Mouse (Mus musculus) midbrain, embryonic 12.5 days (tissue): ENCODE measurements around the gene Npm3. TPM values are rescaled to one million over a fixed set of nuclear protein-coding genes. Genes with fewer than 3 reads are reported as not detected.
A peak's percentile ranks its signal among the peaks of the same experiment; 100 is the strongest.

ENCODE experiments used
- ATAC-seq: fragments of 200-750 bp; cut with Nextera tagmentation; 2 replicates; pipeline ENCODE4 v1.8.0; 2017; ENCODE audit warnings: low read depth, moderate TSS enrichment, moderate library complexity; ENCODE audit not compliant: low FRiP score
- H3K27ac ChIP-seq: fragments of 300-500 bp; sonication (generic); replicated peaks from 2 replicates; pipeline ENCODE4 v1.5.1; 2016; ENCODE audit warnings: mild to moderate bottlenecking
- H3K27me3 ChIP-seq: fragments of 300-500 bp; sonication (generic); 2 replicates; pipeline ENCODE4 v1.6.1; 2016; ENCODE audit warnings: mild to moderate bottlenecking
- H3K36me3 ChIP-seq: fragments of 300-500 bp; sonication (generic); 2 replicates; pipeline ENCODE4 v1.6.1; 2016
- H3K4me1 ChIP-seq: fragments of 300-500 bp; sonication (generic); 2 replicates; pipeline ENCODE4 v1.6.1; 2016
- H3K4me2 ChIP-seq: fragments of 300-500 bp; sonication (generic); replicated peaks from 2 replicates; pipeline ENCODE4 v1.6.1; 2016; ENCODE audit warnings: mild to moderate bottlenecking, moderate library complexity
- H3K4me3 ChIP-seq: fragments of 300-500 bp; sonication (generic); 2 replicates; pipeline ENCODE4 v1.5.1; 2016; ENCODE audit warnings: mild to moderate bottlenecking
- H3K9ac ChIP-seq: fragments of 300-500 bp; sonication (generic); replicated peaks from 2 replicates; pipeline ENCODE4 v1.6.1; 2016; ENCODE audit warnings: mild to moderate bottlenecking, moderate library complexity
- H3K9me3 ChIP-seq: fragments of 300-500 bp; sonication (generic); 2 replicates; pipeline ENCODE4 v1.6.1; 2016; ENCODE audit warnings: mild to moderate bottlenecking
- WGBS: fragments of 180-500 bp; shearing (Covaris S2); methylation state at CpG from one replicate; pipeline ENCODE4 v1.1.7; 2016; 5-methylcytosine and 5-hydroxymethylcytosine counted together
- polyA plus RNA-seq: library from polyadenylated mRNA; unstranded; fragments of >200 nt; fragmentation: Nextera tagmentation; extraction: Ambion mirVana; gene quantifications from 2 replicates; pipeline ENCODE4 v1.2.1, GENCODE M21; 2016

Npm3 gene
- polyA plus RNA-seq, 1 experiment from 2014 or later: 7.7 TPM

DNA sequence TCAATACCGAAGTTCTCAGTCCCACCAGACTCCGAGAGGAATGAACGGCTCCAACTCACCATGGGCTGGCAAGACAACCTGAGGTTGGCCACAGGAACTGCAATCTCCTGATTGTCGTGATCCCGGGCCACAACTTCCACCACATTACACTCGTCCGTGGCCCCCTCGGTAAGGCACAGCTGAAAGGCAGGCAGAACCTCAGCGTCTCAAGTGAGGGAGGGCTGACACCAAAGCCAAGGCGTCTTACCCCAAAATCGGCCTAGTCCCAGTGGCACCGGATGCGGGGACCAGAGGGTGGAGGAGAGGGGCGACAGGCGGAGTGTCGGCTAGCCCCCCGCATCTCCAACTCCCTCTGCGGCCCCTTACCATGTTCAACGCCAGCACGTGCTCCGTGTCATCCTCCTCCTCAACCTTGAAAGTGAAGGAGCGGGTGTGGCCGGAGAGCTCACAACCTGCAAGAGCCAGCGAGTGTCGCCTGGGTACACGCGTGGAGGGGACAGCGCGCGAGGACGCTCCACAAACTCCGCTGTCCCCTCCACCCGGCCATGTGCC, 624 bp downstream of the Npm3 start:
- peaks cover 30% of the 10 kb centered on the region for H3K4me1 ChIP-seq
- WGBS: 3% methylated on average over 33 of the region's 33 CpGs
- H3K9ac ChIP-seq: peak overlapping the region; percentile 86
- H3K4me2 ChIP-seq: peak overlapping the region; percentile 99
- H3K27ac ChIP-seq: no peak overlapping the region
- H3K9me3 ChIP-seq: no peaks in the 10 kb centered on the region
- peak; percentile 13; the same call in 1 of the 2 replicates for ATAC-seq
- H3K36me3 ChIP-seq: peaks cover 22% of the 10 kb centered on the region
- H3K27me3 ChIP-seq: peaks cover 47% of the 10 kb centered on the region
- peak overlapping the region; percentile 94 for H3K4me3 ChIP-seq

DNA sequence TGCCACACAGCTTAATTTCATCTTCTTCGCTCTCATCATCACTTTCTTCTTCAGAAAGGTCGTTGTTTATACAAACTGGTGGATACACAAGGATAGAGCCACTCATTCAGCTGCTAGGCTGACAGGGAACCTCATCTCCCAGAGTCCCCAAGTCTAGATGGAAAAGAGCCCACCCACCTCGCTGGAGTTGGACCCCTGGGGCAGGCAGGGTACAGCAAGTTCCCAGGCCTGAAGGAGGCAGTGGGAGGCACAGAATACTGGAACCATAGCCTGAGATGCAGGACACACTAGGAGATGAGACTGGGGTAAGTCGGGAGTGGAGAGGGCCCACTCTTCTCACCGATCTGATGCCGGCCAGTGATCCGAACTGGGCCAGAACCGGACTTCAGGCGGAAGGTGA, 1.2 kb downstream of the Npm3 start:
- H3K36me3 ChIP-seq: peaks cover 17% of the 10 kb centered on the region
- H3K4me1 ChIP-seq: peaks cover 30% of the 10 kb centered on the region
- no peak overlapping the region for H3K27ac ChIP-seq
- H3K9me3 ChIP-seq: no peaks in the 10 kb centered on the region
- H3K9ac ChIP-seq: peak overlapping the region; percentile 86; the same call in 1 of the 2 replicates
- peak overlapping the region; percentile 99 for H3K4me2 ChIP-seq
- no peak for ATAC-seq
- peaks cover 52% of the 10 kb centered on the region for H3K27me3 ChIP-seq
- peak overlapping the region; percentile 94 for H3K4me3 ChIP-seq
- WGBS: 57% methylated on average over 9 of the region's 9 CpGs

DNA sequence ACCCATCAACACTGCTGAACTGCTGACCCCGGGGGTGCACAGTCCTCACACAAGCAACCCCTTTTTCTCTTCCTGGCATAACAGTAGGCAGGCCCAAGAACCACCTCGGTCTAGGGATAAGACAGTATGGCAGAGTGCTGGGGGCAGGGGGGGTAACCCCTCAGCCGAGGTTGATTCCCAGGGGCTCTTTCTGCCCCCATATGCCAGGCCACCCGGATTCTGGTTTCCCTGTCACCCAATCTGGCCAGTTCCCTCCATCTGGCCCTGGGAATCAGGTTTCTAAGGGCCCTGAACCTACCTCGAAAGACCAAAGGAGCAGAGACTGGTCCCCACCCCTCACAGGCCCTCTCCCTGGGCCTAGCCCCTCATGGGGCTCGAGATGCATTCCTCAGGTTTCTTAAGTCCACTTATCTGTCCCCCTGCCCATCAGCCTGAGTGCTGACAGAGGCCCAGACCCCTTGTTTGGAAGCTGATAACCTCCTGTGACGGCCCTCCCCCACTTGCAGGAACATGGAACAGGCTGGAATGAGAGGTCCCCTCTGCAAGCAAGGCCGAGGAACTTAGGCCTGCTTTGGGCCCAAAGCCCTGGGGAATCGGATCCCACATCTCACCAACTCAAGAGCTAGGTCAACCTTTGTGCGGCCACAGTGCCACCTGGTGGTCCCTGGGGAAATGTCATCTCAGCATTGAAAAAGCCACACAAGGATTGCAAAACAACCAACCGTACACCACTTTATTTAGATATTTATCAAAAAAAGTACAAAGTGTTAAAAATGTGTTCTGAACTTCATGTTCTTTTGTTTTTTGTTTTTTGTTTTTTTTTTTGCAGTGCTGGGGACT, 2.1 kb downstream of the Npm3 start:
- Histone ChIP-seq H3K27ac (no peak overlapping the region), H3K36me3 (peaks cover 8% of the 10 kb centered on the region), H3K9ac (no peak overlapping the region), H3K9me3 (no peaks in the 10 kb centered on the region), H3K4me2 (no peak overlapping the region), H3K4me1 (peaks cover 39% of the 10 kb centered on the region), H3K27me3 (peaks cover 62% of the 10 kb centered on the region), H3K4me3 (no peak overlapping the region)
- WGBS: 39% methylated on average over 11 of the region's 11 CpGs
- no peak for ATAC-seq

DNA sequence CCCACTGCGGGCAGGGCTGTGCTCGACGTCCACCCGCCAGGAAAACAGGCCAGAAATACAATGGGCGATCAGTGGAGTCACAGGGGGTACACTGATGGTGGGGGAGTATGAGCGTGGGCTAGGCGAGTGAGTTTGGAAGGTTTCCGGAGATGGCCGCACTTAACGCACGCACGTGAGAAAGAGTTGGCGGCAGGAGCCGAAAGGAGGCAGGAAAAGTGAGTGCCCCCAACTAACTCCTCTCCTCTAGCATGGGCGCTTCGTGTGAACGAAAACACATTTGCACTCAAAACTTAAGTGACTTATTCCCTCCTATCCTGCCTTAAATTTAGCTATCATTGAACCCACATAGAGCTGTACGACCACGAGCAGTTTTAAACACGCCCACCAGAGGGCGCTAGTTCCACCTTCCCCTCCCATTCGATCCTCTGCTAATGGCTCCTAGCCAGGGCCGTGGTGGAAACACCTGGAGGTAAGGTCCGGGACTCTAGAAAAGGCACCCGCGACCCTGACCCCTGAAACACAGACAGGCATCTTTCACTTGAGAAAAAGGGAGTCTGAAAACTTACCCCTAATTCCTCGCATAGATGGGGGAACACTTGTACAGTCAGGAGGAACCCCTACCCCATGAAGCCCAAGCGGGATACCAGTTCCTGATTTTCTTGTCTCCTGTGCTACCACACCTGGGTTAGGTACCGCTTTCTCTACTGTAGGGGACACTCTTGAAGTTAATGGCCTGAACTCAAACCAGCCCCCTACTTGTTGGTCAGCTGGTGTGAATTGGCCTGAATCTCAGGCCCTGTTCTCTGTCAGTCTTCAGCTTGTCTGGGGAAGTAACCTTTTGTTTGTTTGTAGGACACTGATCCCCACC, 3.0 kb downstream of the Npm3 start:
- H3K4me1 ChIP-seq: peaks cover 46% of the 10 kb centered on the region
- no peak overlapping the region for H3K9ac ChIP-seq
- H3K27ac ChIP-seq: no peak overlapping the region
- no peak overlapping the region for H3K4me2 ChIP-seq
- H3K9me3 ChIP-seq: no peaks in the 10 kb centered on the region
- peaks cover under 1% of the 10 kb centered on the region; the same call in 1 of the 2 replicates for H3K36me3 ChIP-seq
- no peak overlapping the region for H3K4me3 ChIP-seq
- WGBS: 10% methylated on average over 29 of the region's 29 CpGs
- no peak for ATAC-seq
- H3K27me3 ChIP-seq: peaks cover 70% of the 10 kb centered on the region

DNA sequence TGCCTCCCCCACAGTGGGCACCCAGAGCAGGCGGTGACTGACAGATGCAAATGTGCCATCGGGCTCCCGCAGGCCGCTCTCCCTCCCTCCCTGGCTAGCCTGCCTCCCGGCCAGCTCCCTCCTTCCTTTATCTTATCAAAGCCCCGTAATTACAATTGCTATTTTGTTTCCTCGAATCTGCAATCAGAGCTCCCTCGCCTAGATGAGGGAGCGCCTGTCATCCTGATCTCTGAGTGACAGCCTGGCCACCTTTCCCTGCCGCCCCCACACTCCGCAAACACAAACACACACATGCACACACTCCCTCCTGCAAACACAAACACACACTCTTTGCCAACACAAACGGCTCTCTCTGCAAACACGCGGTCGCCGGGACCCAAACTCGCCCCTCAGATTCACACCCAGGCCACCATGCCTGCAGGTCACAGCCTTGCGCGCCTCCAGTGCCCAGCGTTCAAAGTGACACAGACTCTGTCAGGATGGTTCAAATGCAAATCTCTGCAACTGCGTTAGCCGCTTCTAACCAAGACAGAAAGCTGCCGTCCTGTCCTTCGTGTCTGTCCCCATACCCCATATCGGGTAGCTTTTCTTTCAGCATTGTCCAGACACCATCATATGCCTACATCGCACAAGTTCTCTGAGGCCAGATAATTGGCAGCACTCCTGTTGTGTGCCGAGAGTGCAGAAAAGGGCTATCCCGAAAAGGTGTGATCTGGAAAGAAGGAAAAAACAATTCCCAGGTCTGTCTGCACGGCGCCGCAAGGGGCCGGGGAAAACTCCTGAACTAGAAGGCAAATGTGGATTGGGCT, 3.8 kb downstream of the Npm3 start:
- WGBS: 2% methylated on average over 32 of the region's 32 CpGs
- H3K9me3 ChIP-seq: no peaks in the 10 kb centered on the region
- H3K4me3 ChIP-seq: no peak overlapping the region
- peaks cover 78% of the 10 kb centered on the region for H3K27me3 ChIP-seq
- no peak overlapping the region for H3K4me2 ChIP-seq
- H3K9ac ChIP-seq: no peak overlapping the region
- peaks cover 46% of the 10 kb centered on the region for H3K4me1 ChIP-seq
- ATAC-seq: no peak
- no peaks in the 10 kb centered on the region for H3K36me3 ChIP-seq
- H3K27ac ChIP-seq: no peak overlapping the region

DNA sequence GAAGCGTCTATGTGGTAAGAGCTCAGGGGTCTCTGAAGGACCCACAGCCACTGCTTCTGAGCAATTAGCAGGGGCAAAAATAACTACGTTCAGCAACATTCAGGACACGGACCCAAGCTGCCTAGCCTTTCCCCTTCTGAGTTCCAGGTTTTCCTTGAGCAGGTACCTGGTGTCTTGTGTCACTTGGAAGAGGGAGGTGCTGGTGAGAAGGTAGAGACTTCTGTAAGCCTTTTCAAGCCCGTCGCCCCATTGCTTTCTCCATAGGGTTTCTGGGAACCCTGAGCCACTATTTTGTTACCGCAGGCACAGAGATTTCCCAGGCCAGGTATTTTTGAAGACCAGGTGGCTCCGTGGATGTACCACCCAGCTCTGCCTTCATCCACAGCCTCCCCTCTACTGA, 5.8 kb downstream of the Npm3 start:
- Histone ChIP-seq H3K9me3 (no peaks in the 10 kb centered on the region), H3K4me2 (no peak overlapping the region), H3K4me1 (peaks cover 41% of the 10 kb centered on the region), H3K27me3 (peaks cover 94% of the 10 kb centered on the region), H3K27ac (no peak overlapping the region), H3K4me3 (no peak overlapping the region), H3K36me3 (no peaks in the 10 kb centered on the region), H3K9ac (no peak overlapping the region)
- ATAC-seq: no peak
- 18% methylated on average over 7 of the region's 7 CpGs for WGBS

DNA sequence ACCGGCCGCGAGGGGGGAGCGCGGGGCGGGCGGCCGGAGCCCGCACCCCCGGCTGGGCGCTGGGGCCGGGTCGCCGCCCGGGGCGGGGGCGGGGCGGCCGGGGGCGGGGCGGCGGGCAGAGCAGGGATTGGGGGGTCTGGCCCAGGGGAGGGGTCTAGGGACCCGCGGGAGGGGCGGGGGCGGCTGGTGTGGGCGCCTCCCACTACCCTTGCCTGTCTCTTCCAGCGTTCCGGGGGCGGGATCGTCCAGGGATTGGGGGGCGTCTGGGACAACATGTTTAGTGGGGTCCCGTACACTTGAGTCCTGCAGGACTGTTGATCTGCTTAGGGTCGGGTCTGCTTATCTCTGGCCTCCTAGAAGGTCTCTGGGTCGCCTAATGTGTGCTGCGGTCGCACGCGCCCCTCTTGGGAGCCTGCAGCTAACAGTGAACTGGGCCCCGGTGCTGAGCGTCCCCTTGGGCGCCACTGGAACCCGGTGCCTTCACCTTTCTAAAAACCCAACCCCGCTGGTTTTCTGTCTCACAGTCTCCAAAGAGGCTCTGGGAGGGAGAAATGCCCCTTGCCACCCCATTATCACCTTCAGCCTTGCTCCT, 6.3 kb downstream of the Npm3 start:
- Histone ChIP-seq H3K36me3 (no peaks in the 10 kb centered on the region), H3K4me3 (peak overlapping the region; percentile 41), H3K4me1 (peaks cover 35% of the 10 kb centered on the region), H3K9me3 (no peaks in the 10 kb centered on the region), H3K4me2 (peak overlapping the region; percentile 55), H3K27ac (no peak overlapping the region), H3K9ac (no peak overlapping the region), H3K27me3 (peaks cover 94% of the 10 kb centered on the region)
- no peak for ATAC-seq
- WGBS: 1% methylated on average over 22 of the region's 44 CpGs

DNA sequence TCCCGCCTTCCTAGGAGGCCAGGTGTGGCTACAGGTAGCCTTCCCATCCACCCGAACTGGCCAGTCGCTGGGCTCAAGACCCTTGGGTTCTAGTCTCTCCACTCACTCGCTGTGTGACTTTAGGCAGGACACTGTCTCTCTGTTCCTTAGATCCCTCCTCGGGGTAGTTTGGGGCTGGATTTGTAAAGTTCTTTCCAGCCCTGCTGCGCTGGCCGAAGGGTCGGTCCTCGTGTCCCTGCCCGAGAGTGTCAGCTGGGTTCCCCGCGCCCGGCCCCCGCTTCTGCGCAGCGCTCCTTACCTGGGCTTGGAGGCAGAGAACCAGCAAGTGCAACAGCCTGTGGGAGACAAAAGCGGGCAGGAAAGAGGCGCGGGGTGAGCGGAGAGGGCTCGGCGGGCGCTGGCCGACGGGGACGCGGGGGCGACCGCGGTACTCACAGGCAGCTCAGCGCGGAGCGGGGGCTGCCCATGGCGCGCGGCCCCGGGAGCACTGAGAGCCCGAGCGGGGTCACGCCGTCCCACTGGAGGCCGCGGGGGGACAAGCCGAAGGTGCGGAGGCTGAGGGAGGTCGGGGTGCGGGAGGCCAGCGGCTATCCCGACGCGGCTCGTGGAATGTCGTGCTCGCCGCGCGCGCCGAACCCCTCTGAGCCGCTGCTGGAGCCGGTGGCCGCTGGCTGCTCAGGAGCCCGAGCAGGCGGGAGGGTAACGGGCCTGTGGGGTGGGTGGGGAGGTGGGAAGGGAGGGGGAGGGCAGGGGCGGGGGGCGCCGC, 7.0 kb downstream of the Npm3 start, which contains the start of gene Fgf8:
TSS of gene Fgf8 (minus strand) at position 698 of the 766 bp plus-strand sequence.
- H3K4me3 ChIP-seq: peak within 1 kb of the TSS; percentile 41
- H3K27ac ChIP-seq: no peak within 1 kb of the TSS

DNA sequence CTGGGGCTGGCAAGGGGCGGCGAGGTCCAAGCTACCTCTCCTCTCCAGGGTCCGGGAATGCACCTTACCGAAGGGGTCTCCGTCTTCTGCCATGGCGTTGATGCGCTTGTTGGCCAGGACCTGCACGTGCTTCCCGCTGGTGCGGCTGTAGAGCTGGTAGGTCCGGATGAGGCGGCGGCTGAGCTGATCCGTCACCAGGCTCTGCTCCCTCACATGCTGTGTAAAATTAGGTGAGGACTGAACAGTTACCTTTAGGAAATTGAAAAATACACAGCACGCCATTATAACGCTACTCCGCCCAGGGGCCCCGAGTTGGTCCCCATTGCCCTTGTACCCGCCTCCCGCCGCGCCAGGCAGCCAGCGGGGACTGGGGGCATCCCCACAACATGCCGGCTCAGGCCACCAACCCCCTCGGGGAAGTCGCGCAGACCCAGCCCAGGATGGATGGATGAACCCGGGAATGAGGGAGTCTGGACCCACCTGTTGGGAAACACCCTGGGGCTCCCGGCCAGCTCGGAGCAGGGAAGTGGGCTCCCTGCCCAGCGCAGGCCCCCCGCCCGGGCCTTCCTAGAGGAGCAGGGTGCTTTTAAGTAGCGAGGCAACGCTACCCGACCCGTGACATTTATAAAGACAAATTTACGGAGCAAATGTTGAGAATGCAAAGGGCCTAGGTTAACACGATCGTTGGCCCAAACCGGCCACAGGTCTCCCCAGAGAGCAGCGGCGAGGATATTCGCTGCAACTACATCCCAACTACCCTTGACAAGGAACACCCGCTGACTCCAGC, 7.8 kb downstream of the Npm3 start:
- Histone ChIP-seq H3K4me1 (peaks cover 40% of the 10 kb centered on the region), H3K36me3 (no peaks in the 10 kb centered on the region), H3K4me2 (peak overlapping the region; percentile 55; the same call in 1 of the 2 replicates), H3K9ac (no peak overlapping the region), H3K27me3 (peaks cover 99% of the 10 kb centered on the region), H3K4me3 (peak overlapping the region; percentile 41), H3K9me3 (no peaks in the 10 kb centered on the region), H3K27ac (no peak overlapping the region)
- 1% methylated on average over 45 of the region's 45 CpGs for WGBS
- ATAC-seq: no peak

More for the DNA sequence above, 7.0 kb downstream of the Npm3 start, which contains the start of gene Fgf8:
- H3K4me1 ChIP-seq: peaks cover 36% of the 10 kb centered on the region
- H3K27me3 ChIP-seq: peaks cover 99% of the 10 kb centered on the region
- no peaks in the 10 kb centered on the region for H3K36me3 ChIP-seq
- H3K4me2 ChIP-seq: peak within 1 kb of the TSS; percentile 55
- under 1% methylated on average over 56 of the region's 68 CpGs for WGBS
- peak within 1 kb of the TSS; percentile 41; the same call in 1 of the 2 replicates for H3K9ac ChIP-seq
- no peaks in the 10 kb centered on the region for H3K9me3 ChIP-seq
- ATAC-seq: no peak

DNA sequence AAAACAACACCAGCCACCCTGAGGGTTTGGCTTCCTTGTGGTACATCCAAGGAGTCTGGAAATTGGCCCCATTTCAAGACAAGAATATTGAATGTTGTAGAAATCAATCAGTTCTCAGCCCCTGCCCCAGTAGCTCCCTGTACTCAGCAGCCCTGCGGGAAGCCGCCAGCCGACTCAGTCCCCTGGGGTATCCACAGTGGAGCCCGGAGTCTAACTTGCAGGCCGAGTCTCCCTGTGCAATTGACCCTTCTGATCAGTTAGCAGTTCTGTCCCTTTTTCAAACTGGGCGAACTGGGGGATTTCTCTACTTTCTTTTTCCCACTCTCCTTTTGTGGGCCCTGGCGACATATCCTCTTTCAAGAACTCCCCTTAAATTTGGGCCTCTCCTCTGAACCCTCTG, 8.6 kb downstream of the Npm3 start:
- WGBS: 0% methylated on average over 7 of the region's 7 CpGs

More for the DNA sequence above, 8.6 kb downstream of the Npm3 start:
- no peaks in the 10 kb centered on the region for H3K9me3 ChIP-seq
- H3K36me3 ChIP-seq: no peaks in the 10 kb centered on the region
- H3K4me3 ChIP-seq: no peak overlapping the region
- H3K27ac ChIP-seq: no peak overlapping the region
- no peak overlapping the region for H3K4me2 ChIP-seq
- no peak overlapping the region for H3K9ac ChIP-seq
- peaks cover 99% of the 10 kb centered on the region for H3K27me3 ChIP-seq
- H3K4me1 ChIP-seq: peaks cover 41% of the 10 kb centered on the region
- ATAC-seq: no peak
